Mouse (Mus musculus): ENCODE measurements at regions not wholly inside any gene's neighbourhood (a gene's known extent, or its start where the extent isn't known, plus 50 kb on each side); places are given as distances from the start of the nearest gene placed in this dataset.

- no peak for DNase-seq (ENCODE audit: low spot score)
- H3K36me3 ChIP-seq, result no peaks in the 10 kb centered on the region
- no peak overlapping the region for H3K27ac ChIP-seq
- H3K9me3 ChIP-seq, result no peaks in the 10 kb centered on the region
- H3K4me3 ChIP-seq, result no peak overlapping the region
- WGBS, result 87% methylated on average over 4 of the region's 4 CpGs
- H3K27me3 ChIP-seq (ENCODE audit: insufficient read depth, poor library complexity, severe bottlenecking), result no peaks in the 10 kb centered on the region
- no peaks in the 10 kb centered on the region for H3K4me1 ChIP-seq (replicated peaks)
Observed at GRCm38 (mm10) chr10:14287551-14287950, 257.9 kb downstream of the Adgrg6 start.

GRCm38 (mm10) chr10:14276631-14277030 lies 268.8 kb downstream of the Adgrg6 start:
- Histone ChIP-seq H3K4me3 (no peak overlapping the region), H3K4me1 (replicated peaks) (no peaks in the 10 kb centered on the region), H3K27me3 (ENCODE audit: insufficient read depth, poor library complexity, severe bottlenecking) (no peaks in the 10 kb centered on the region), H3K36me3 (no peaks in the 10 kb centered on the region), H3K9me3 (no peaks in the 10 kb centered on the region), H3K27ac (no peak overlapping the region)
- DNase-seq (ENCODE audit: low spot score), result no peak
- 89% methylated on average over 1 of the region's 1 CpGs for WGBS

GRCm38 (mm10) chr10:14275477-14275876 lies 270.0 kb downstream of the Adgrg6 start:
- no peaks in the 10 kb centered on the region for H3K36me3 ChIP-seq
- no peak overlapping the region for H3K27ac ChIP-seq
- no peak overlapping the region for H3K4me3 ChIP-seq
- H3K27me3 ChIP-seq (ENCODE audit: insufficient read depth, poor library complexity, severe bottlenecking), result no peaks in the 10 kb centered on the region
- H3K9me3 ChIP-seq, result no peaks in the 10 kb centered on the region
- no peak for DNase-seq (ENCODE audit: low spot score)
- 81% methylated on average over 1 of the region's 1 CpGs for WGBS
- no peaks in the 10 kb centered on the region for H3K4me1 ChIP-seq (replicated peaks)

GRCm38 (mm10) chr10:14270008-14270407 lies 275.5 kb downstream of the Adgrg6 start:
- Histone ChIP-seq H3K27ac (no peak overlapping the region), H3K27me3 (ENCODE audit: insufficient read depth, poor library complexity, severe bottlenecking) (no peaks in the 10 kb centered on the region), H3K4me1 (replicated peaks) (no peaks in the 10 kb centered on the region), H3K4me3 (no peak overlapping the region), H3K9me3 (no peaks in the 10 kb centered on the region), H3K36me3 (no peaks in the 10 kb centered on the region)
- 37% methylated on average over 3 of the region's 4 CpGs for WGBS
- DNase-seq (ENCODE audit: low spot score), result no peak

GRCm38 (mm10) chr10:14267641-14268040 lies 277.8 kb downstream of the Adgrg6 start:
- Histone ChIP-seq H3K27ac (no peak overlapping the region), H3K4me1 (replicated peaks) (no peaks in the 10 kb centered on the region), H3K27me3 (ENCODE audit: insufficient read depth, poor library complexity, severe bottlenecking) (no peaks in the 10 kb centered on the region), H3K9me3 (no peaks in the 10 kb centered on the region), H3K4me3 (no peak overlapping the region), H3K36me3 (no peaks in the 10 kb centered on the region)
- no peak for DNase-seq (ENCODE audit: low spot score)
- WGBS, result 83% methylated on average over 3 of the region's 3 CpGs

- Histone ChIP-seq H3K36me3 (no peaks in the 10 kb centered on the region), H3K27ac (no peak overlapping the region), H3K4me3 (no peak overlapping the region), H3K9me3 (no peaks in the 10 kb centered on the region), H3K4me1 (replicated peaks) (no peaks in the 10 kb centered on the region), H3K27me3 (ENCODE audit: insufficient read depth, poor library complexity, severe bottlenecking) (no peaks in the 10 kb centered on the region)
- WGBS, result 86% methylated on average over 8 of the region's 8 CpGs
- DNase-seq (ENCODE audit: low spot score), result no peak
Observed at GRCm38 (mm10) chr10:14239670-14240069, 273.8 kb downstream of the Hivep2 start.

GRCm38 (mm10) chr10:14234896-14235604 lies 269.2 kb downstream of the Hivep2 start:
- no peak overlapping the region for H3K4me3 ChIP-seq
- H3K27ac ChIP-seq, result no peak overlapping the region
- no peaks in the 10 kb centered on the region for H3K4me1 ChIP-seq (replicated peaks)
- H3K36me3 ChIP-seq, result no peaks in the 10 kb centered on the region
- no peak for DNase-seq (ENCODE audit: low spot score)
- no peaks in the 10 kb centered on the region for H3K9me3 ChIP-seq
- 71% methylated on average over 10 of the region's 10 CpGs for WGBS
- no peaks in the 10 kb centered on the region for H3K27me3 ChIP-seq (ENCODE audit: insufficient read depth, poor library complexity, severe bottlenecking)

GRCm38 (mm10) chr10:14234005-14234602 lies 268.2 kb downstream of the Hivep2 start:
- no peak for DNase-seq (ENCODE audit: low spot score)

GRCm38 (mm10) chr10:14233335-14233734 lies 267.5 kb downstream of the Hivep2 start:
- no peak for DNase-seq (ENCODE audit: low spot score)
- H3K9me3 ChIP-seq, result no peaks in the 10 kb centered on the region
- WGBS, result 75% methylated on average over 3 of the region's 3 CpGs

More at GRCm38 (mm10) chr10:14234005-14234602, 268.2 kb downstream of the Hivep2 start:
- no peak overlapping the region for H3K27ac ChIP-seq
- no peaks in the 10 kb centered on the region for H3K9me3 ChIP-seq
- no peaks in the 10 kb centered on the region for H3K36me3 ChIP-seq
- no peak overlapping the region for H3K4me3 ChIP-seq
- H3K27me3 ChIP-seq (ENCODE audit: insufficient read depth, poor library complexity, severe bottlenecking), result no peaks in the 10 kb centered on the region
- WGBS, result 72% methylated on average over 5 of the region's 5 CpGs
- H3K4me1 ChIP-seq (replicated peaks), result no peaks in the 10 kb centered on the region

GRCm38 (mm10) chr10:14231464-14231863 lies 265.6 kb downstream of the Hivep2 start:
- H3K36me3 ChIP-seq, result no peaks in the 10 kb centered on the region
- no peak overlapping the region for H3K4me3 ChIP-seq
- H3K27ac ChIP-seq, result no peak overlapping the region
- no peaks in the 10 kb centered on the region for H3K27me3 ChIP-seq (ENCODE audit: insufficient read depth, poor library complexity, severe bottlenecking)
- H3K9me3 ChIP-seq, result no peaks in the 10 kb centered on the region
- no peak for DNase-seq (ENCODE audit: low spot score)
- H3K4me1 ChIP-seq (replicated peaks), result no peaks in the 10 kb centered on the region
- WGBS, result 86% methylated on average over 1 of the region's 1 CpGs

More at GRCm38 (mm10) chr10:14233335-14233734, 267.5 kb downstream of the Hivep2 start:
- Histone ChIP-seq H3K4me3 (no peak overlapping the region), H3K27ac (no peak overlapping the region), H3K36me3 (no peaks in the 10 kb centered on the region), H3K27me3 (ENCODE audit: insufficient read depth, poor library complexity, severe bottlenecking) (no peaks in the 10 kb centered on the region), H3K4me1 (replicated peaks) (no peaks in the 10 kb centered on the region)

GRCm38 (mm10) chr10:14217284-14217683 lies 251.4 kb downstream of the Hivep2 start:
- 93% methylated on average over 1 of the region's 1 CpGs for WGBS
- Histone ChIP-seq H3K27ac (no peak overlapping the region), H3K36me3 (no peaks in the 10 kb centered on the region), H3K4me3 (no peak overlapping the region), H3K27me3 (ENCODE audit: insufficient read depth, poor library complexity, severe bottlenecking) (no peaks in the 10 kb centered on the region), H3K4me1 (replicated peaks) (no peaks in the 10 kb centered on the region), H3K9me3 (peaks cover 9% of the 10 kb centered on the region; the same call in 1 of the 2 replicates)
- no peak for DNase-seq (ENCODE audit: low spot score)

- 91% methylated on average over 10 of the region's 10 CpGs for WGBS
- no peaks in the 10 kb centered on the region for H3K36me3 ChIP-seq
- H3K4me1 ChIP-seq (replicated peaks), result no peaks in the 10 kb centered on the region
- H3K27ac ChIP-seq, result no peak overlapping the region
- no peak for DNase-seq (ENCODE audit: low spot score)
- H3K9me3 ChIP-seq, result peaks cover 9% of the 10 kb centered on the region; the same call in 1 of the 2 replicates
- no peaks in the 10 kb centered on the region for H3K27me3 ChIP-seq (ENCODE audit: insufficient read depth, poor library complexity, severe bottlenecking)
- no peak overlapping the region for H3K4me3 ChIP-seq
Observed at GRCm38 (mm10) chr10:14216191-14216992, 250.5 kb downstream of the Hivep2 start.

GRCm38 (mm10) chr10:14215512-14215911 lies 249.6 kb downstream of the Hivep2 start:
- no peak for DNase-seq (ENCODE audit: low spot score)
- Histone ChIP-seq H3K27ac (no peak overlapping the region), H3K4me1 (replicated peaks) (no peaks in the 10 kb centered on the region), H3K36me3 (no peaks in the 10 kb centered on the region), H3K4me3 (no peak overlapping the region), H3K9me3 (peaks cover 9% of the 10 kb centered on the region; the same call in 1 of the 2 replicates), H3K27me3 (ENCODE audit: insufficient read depth, poor library complexity, severe bottlenecking) (no peaks in the 10 kb centered on the region)
- WGBS, result 87% methylated on average over 4 of the region's 4 CpGs
